Mouse (Mus musculus): ENCODE measurements at regions not wholly inside any gene's neighbourhood (a gene's known extent, or its start where the extent isn't known, plus 50 kb on each side); places are given as distances from the start of the nearest gene placed in this dataset.

DNA sequence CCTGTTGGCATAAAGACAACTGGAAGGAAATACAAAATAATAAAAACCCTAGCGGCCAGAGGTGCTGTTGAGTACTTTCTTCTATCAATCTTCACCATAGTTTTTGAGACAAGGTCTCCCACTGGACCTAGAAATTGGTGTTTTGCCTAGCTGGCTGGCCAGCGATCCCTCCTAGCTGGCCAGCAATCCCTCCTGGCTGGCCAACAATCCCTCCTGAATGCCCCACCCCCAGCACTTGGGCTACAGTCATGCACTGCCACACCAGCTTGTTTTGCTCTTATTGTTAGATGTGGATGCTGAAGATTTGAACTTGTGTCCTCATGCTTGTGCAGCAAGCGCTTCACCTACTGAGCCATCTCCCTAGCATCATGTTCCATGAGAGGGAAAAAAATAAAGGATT, 54.9 kb upstream of the Neo1 start:
- H3K9me3 ChIP-seq (ENCODE audit: control insufficient read depth, low read length) = no peaks in the 10 kb centered on the region
- H3K27me3 ChIP-seq (replicated peaks; ENCODE audit: control insufficient read depth, insufficient read depth, low read length) = no peaks in the 10 kb centered on the region
- WGBS = 88% methylated on average over 3 of the region's 3 CpGs
- no peak overlapping the region for H3K4me3 ChIP-seq (replicated peaks; ENCODE audit: low read length)
- H3K36me3 ChIP-seq (ENCODE audit: control insufficient read depth, insufficient read depth) = no peaks in the 10 kb centered on the region
- H3K4me1 ChIP-seq (replicated peaks; ENCODE audit: control insufficient read depth, insufficient read depth, low read length) = 0 out of 2 replicates have a peak, but pooled peaks cover 3% of the 10 kb centered on the region
- ATAC-seq = no peak
- no peak overlapping the region for H3K4me2 ChIP-seq (ENCODE audit: low read length)
- H3K9ac ChIP-seq (replicated peaks; ENCODE audit: low read depth, low read length) = no peak overlapping the region
- H3K27ac ChIP-seq (ENCODE audit: low read length) = no peak overlapping the region

DNA sequence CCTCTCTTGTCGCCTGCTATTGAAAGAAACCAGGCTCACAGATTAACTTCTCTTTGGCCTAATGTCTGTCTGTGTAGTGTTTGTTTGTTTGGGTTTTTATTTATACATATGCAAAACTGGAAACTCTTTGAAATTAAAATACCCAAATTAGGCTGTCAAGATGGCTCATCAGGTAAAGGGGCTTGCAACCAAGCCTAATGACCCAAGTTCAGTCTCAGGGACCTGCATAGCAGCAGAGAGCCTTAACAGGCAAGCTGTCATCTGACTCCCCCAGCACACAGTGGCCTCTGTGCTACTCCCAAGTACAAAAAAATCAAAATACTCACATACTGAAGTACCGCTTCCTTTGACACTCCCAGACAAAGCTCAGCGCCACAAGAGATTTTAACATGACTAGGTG, 51.5 kb upstream of the Neo1 start:
- Histone ChIP-seq H3K36me3 (ENCODE audit: control insufficient read depth, insufficient read depth) (no peaks in the 10 kb centered on the region), H3K27me3 (replicated peaks; ENCODE audit: control insufficient read depth, insufficient read depth, low read length) (no peaks in the 10 kb centered on the region), H3K4me3 (replicated peaks; ENCODE audit: low read length) (no peak overlapping the region), H3K4me1 (replicated peaks; ENCODE audit: control insufficient read depth, insufficient read depth, low read length) (no peaks in the 10 kb centered on the region), H3K27ac (ENCODE audit: low read length) (no peak overlapping the region), H3K9ac (replicated peaks; ENCODE audit: low read depth, low read length) (no peak overlapping the region), H3K9me3 (ENCODE audit: control insufficient read depth, low read length) (no peaks in the 10 kb centered on the region), H3K4me2 (ENCODE audit: low read length) (no peak overlapping the region)
- ATAC-seq = no peak
- WGBS = 80% methylated on average over 3 of the region's 3 CpGs

DNA sequence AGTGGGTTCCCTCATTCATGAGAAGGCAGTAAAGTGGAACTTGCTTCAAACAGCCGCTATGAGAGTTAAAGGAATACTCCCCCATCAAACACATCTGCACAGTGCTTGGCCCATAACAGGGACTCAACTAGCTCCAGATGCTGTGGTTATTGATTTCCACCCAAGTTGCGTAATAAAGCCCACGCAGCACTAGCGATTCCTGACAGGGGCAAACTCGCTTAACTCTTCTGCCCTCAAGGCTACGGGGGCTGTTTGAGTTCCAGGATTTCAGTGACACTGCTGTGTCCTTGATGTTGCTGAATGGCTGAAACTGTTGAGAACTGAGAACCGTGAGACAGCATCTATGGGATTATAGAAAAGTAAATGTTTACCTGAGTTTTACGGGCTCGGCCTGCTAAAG, 50.9 kb upstream of the Neo1 start:
- no peak overlapping the region for H3K9ac ChIP-seq (replicated peaks; ENCODE audit: low read depth, low read length)
- no peaks in the 10 kb centered on the region for H3K36me3 ChIP-seq (ENCODE audit: control insufficient read depth, insufficient read depth)
- H3K4me2 ChIP-seq (ENCODE audit: low read length) = no peak overlapping the region
- WGBS = 90% methylated on average over 9 of the region's 9 CpGs
- no peak overlapping the region for H3K27ac ChIP-seq (ENCODE audit: low read length)
- no peaks in the 10 kb centered on the region for H3K9me3 ChIP-seq (ENCODE audit: control insufficient read depth, low read length)
- no peaks in the 10 kb centered on the region for H3K27me3 ChIP-seq (replicated peaks; ENCODE audit: control insufficient read depth, insufficient read depth, low read length)
- H3K4me3 ChIP-seq (replicated peaks; ENCODE audit: low read length) = no peak overlapping the region
- no peak for ATAC-seq
- no peaks in the 10 kb centered on the region for H3K4me1 ChIP-seq (replicated peaks; ENCODE audit: control insufficient read depth, insufficient read depth, low read length)

DNA sequence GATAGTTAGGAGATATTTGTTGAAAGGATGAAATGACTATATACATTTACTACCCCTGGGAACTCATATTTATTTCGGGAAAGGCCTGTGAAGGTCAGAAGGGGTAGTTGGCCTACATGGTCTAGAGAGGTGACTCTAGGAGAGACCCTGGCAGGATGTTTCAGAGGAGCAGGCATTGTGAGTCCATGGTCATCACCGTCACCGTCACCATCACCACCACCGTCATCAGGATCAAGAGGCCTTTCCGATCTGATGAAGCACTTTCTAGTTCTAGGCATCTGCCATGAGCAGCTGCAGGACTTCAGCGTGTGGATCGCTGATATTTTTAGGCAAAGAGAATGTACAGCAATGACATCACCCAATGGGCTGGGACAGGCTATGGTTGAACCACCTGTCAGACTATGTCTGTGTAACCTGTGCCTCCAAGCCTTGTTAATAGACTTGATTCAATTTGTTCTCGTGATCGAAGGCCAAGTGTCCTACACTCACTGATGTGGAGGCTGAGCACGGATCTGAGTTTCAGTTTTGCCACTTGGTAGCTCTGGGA, 50.4 kb upstream of the Neo1 start:
- WGBS = 94% methylated on average over 10 of the region's 10 CpGs
- no peak for ATAC-seq
- H3K27me3 ChIP-seq (replicated peaks; ENCODE audit: control insufficient read depth, insufficient read depth, low read length) = no peaks in the 10 kb centered on the region
- H3K9me3 ChIP-seq (ENCODE audit: control insufficient read depth, low read length) = no peaks in the 10 kb centered on the region
- no peak overlapping the region for H3K27ac ChIP-seq (ENCODE audit: low read length)
- H3K4me2 ChIP-seq (ENCODE audit: low read length) = no peak overlapping the region
- no peak overlapping the region for H3K4me3 ChIP-seq (replicated peaks; ENCODE audit: low read length)
- H3K9ac ChIP-seq (replicated peaks; ENCODE audit: low read depth, low read length) = no peak overlapping the region
- no peaks in the 10 kb centered on the region for H3K36me3 ChIP-seq (ENCODE audit: control insufficient read depth, insufficient read depth)
- no peaks in the 10 kb centered on the region for H3K4me1 ChIP-seq (replicated peaks; ENCODE audit: control insufficient read depth, insufficient read depth, low read length)

All from forebrain, embryonic 16.5 days (tissue).